Mouse (Mus musculus) heart, embryonic 11.5 days (tissue): ENCODE results near the gene Opalin. TPM values are rescaled to one million over a fixed set of nuclear protein-coding genes. Genes with fewer than 3 reads are reported as not detected.

Experiments used
- ATAC-seq: fragments of 200-750 bp; cut with Nextera tagmentation; replicated peaks from 2 replicates; pipeline ENCODE4 v1.8.0; 2017; ENCODE audit warnings: moderate library complexity; ENCODE audit not compliant: insufficient number of reproducible peaks, low FRiP score, low TSS enrichment
- H3K27ac ChIP-seq: fragments of 300-500 bp; sonication (generic); 2 replicates; pipeline ENCODE4 v1.5.1; 2014; ENCODE audit warnings: mild to moderate bottlenecking, low read depth, low read length
- H3K27me3 ChIP-seq: fragments of 300-500 bp; sonication (generic); 2 replicates; pipeline ENCODE4 v1.6.1; 2014; ENCODE audit warnings: mild to moderate bottlenecking, low read length, mixed read lengths; ENCODE audit not compliant: control insufficient read depth, insufficient read depth
- H3K36me3 ChIP-seq: fragments of 300-500 bp; sonication (generic); 2 replicates; pipeline ENCODE4 v1.6.1; 2014; ENCODE audit warnings: mild to moderate bottlenecking, low read length, moderate library complexity, mixed read lengths; ENCODE audit not compliant: control insufficient read depth, insufficient read depth
- H3K4me1 ChIP-seq: fragments of 300-500 bp; sonication (generic); 2 replicates; pipeline ENCODE4 v1.6.1; 2014; ENCODE audit warnings: low read length; ENCODE audit not compliant: control insufficient read depth, insufficient read depth
- H3K4me2 ChIP-seq: fragments of 300-500 bp; sonication (generic); 2 replicates; pipeline ENCODE4 v1.6.1; 2014; ENCODE audit warnings: mild to moderate bottlenecking, moderate library complexity
- H3K4me3 ChIP-seq: fragments of 300-500 bp; sonication (generic); 2 replicates; pipeline ENCODE4 v1.5.1; 2014; ENCODE audit warnings: low read depth, low read length
- H3K9ac ChIP-seq: fragments of 300-500 bp; sonication (generic); 2 replicates; pipeline ENCODE4 v1.6.1; 2014; ENCODE audit warnings: mild to moderate bottlenecking, low read depth, low read length, moderate library complexity
- H3K9me3 ChIP-seq: fragments of 300-500 bp; sonication (generic); replicated peaks from 2 replicates; pipeline ENCODE4 v1.6.1; 2016; ENCODE audit warnings: low read length; ENCODE audit not compliant: control insufficient read depth
- WGBS: fragments of 180-500 bp; shearing (Covaris S2); extraction: QIAGEN DNeasy Blood & Tissue Kit; methylation state at CpG from one replicate; pipeline ENCODE4 v1.1.7; 2014; ENCODE audit not compliant: insufficient replicate concordance; 5-methylcytosine and 5-hydroxymethylcytosine counted together
- polyA plus RNA-seq: library from polyadenylated mRNA; unstranded; fragments of >200 nt; fragmentation: Nextera tagmentation; extraction: Ambion mirVana; gene quantifications from 2 replicates; pipeline ENCODE4 v1.2.1, GENCODE M21; 2014

The Opalin gene
- polyA plus RNA-seq, 1 experiment from 2014 or later, result 0.21 TPM

- no peaks in the 10 kb centered on the region for H3K4me1 ChIP-seq
- ATAC-seq, result no peak
- 0 out of 2 replicates have a peak, but pooled peaks cover 3% of the 10 kb centered on the region for H3K27me3 ChIP-seq
- H3K36me3 ChIP-seq, result no peaks in the 10 kb centered on the region
- H3K9ac ChIP-seq, result no peak overlapping the region
- H3K9me3 ChIP-seq, result no peaks in the 10 kb centered on the region
- no peak overlapping the region for H3K4me2 ChIP-seq
- 84% methylated on average over 8 of the region's 8 CpGs for WGBS
- H3K27ac ChIP-seq, result no peak overlapping the region
- H3K4me3 ChIP-seq, result no peak overlapping the region
Measured at GRCm38 (mm10) chr19:41109496-41109895, 32.6 kb upstream of the Opalin start.

- Histone ChIP-seq H3K4me1 (no peaks in the 10 kb centered on the region), H3K4me3 (no peak overlapping the region), H3K4me2 (no peak overlapping the region), H3K9me3 (no peaks in the 10 kb centered on the region), H3K27me3 (0 out of 2 replicates have a peak, but pooled peaks cover 3% of the 10 kb centered on the region), H3K9ac (no peak overlapping the region), H3K36me3 (no peaks in the 10 kb centered on the region), H3K27ac (no peak overlapping the region)
- WGBS, result 87% methylated on average over 7 of the region's 7 CpGs
- no peak for ATAC-seq
Measured at GRCm38 (mm10) chr19:41108666-41109065, 31.8 kb upstream of the Opalin start.

GRCm38 (mm10) chr19:41107530-41107929, 30.6 kb upstream of the Opalin start:
- Histone ChIP-seq H3K36me3 (no peaks in the 10 kb centered on the region), H3K27ac (no peak overlapping the region), H3K4me3 (no peak overlapping the region), H3K4me2 (no peak overlapping the region), H3K9me3 (no peaks in the 10 kb centered on the region), H3K4me1 (no peaks in the 10 kb centered on the region), H3K27me3 (0 out of 2 replicates have a peak, but pooled peaks cover 3% of the 10 kb centered on the region), H3K9ac (no peak overlapping the region)
- no peak for ATAC-seq
- WGBS, result 67% methylated on average over 8 of the region's 8 CpGs

GRCm38 (mm10) chr19:41104922-41105321, 28.0 kb upstream of the Opalin start:
- H3K9ac ChIP-seq, result no peak overlapping the region
- no peak overlapping the region for H3K4me3 ChIP-seq
- H3K4me2 ChIP-seq, result no peak overlapping the region
- H3K27ac ChIP-seq, result no peak overlapping the region
- H3K9me3 ChIP-seq, result no peaks in the 10 kb centered on the region
- no peaks in the 10 kb centered on the region for H3K27me3 ChIP-seq
- WGBS, result 49% methylated on average over 8 of the region's 8 CpGs
- no peak for ATAC-seq
- no peaks in the 10 kb centered on the region for H3K4me1 ChIP-seq
- no peaks in the 10 kb centered on the region for H3K36me3 ChIP-seq

GRCm38 (mm10) chr19:41101390-41101789, 24.5 kb upstream of the Opalin start:
- Histone ChIP-seq H3K36me3 (no peaks in the 10 kb centered on the region), H3K4me3 (no peak overlapping the region)
- WGBS, result 79% methylated on average over 8 of the region's 8 CpGs

GRCm38 (mm10) chr19:41100863-41101262, 23.9 kb upstream of the Opalin start:
- H3K27ac ChIP-seq, result no peak overlapping the region
- WGBS, result 91% methylated on average over 7 of the region's 7 CpGs
- ATAC-seq, result no peak
- H3K4me3 ChIP-seq, result no peak overlapping the region
- no peak overlapping the region for H3K9ac ChIP-seq
- no peaks in the 10 kb centered on the region for H3K4me1 ChIP-seq
- no peak overlapping the region for H3K4me2 ChIP-seq
- H3K36me3 ChIP-seq, result no peaks in the 10 kb centered on the region
- H3K9me3 ChIP-seq, result no peaks in the 10 kb centered on the region
- no peaks in the 10 kb centered on the region for H3K27me3 ChIP-seq

More at GRCm38 (mm10) chr19:41101390-41101789, 24.5 kb upstream of the Opalin start:
- no peak overlapping the region for H3K4me2 ChIP-seq
- H3K4me1 ChIP-seq, result no peaks in the 10 kb centered on the region
- no peak overlapping the region for H3K27ac ChIP-seq
- H3K27me3 ChIP-seq, result no peaks in the 10 kb centered on the region
- no peaks in the 10 kb centered on the region for H3K9me3 ChIP-seq
- no peak overlapping the region for H3K9ac ChIP-seq
- ATAC-seq, result no peak

GRCm38 (mm10) chr19:41097038-41097437, 20.1 kb upstream of the Opalin start:
- ATAC-seq, result no peak
- Histone ChIP-seq H3K27me3 (no peaks in the 10 kb centered on the region), H3K27ac (no peak overlapping the region), H3K4me2 (no peak overlapping the region), H3K4me1 (no peaks in the 10 kb centered on the region), H3K9ac (no peak overlapping the region), H3K4me3 (no peak overlapping the region), H3K36me3 (no peaks in the 10 kb centered on the region), H3K9me3 (no peaks in the 10 kb centered on the region)
- 58% methylated on average over 4 of the region's 4 CpGs for WGBS

GRCm38 (mm10) chr19:41091901-41092300, 15.0 kb upstream of the Opalin start:
- Histone ChIP-seq H3K27me3 (peaks cover 6% of the 10 kb centered on the region), H3K4me2 (no peak overlapping the region), H3K36me3 (no peaks in the 10 kb centered on the region), H3K9me3 (no peaks in the 10 kb centered on the region), H3K9ac (no peak overlapping the region), H3K4me3 (no peak overlapping the region), H3K4me1 (no peaks in the 10 kb centered on the region), H3K27ac (no peak overlapping the region)
- 48% methylated on average over 2 of the region's 2 CpGs for WGBS
- no peak for ATAC-seq

- no peak for ATAC-seq
- 15% methylated on average over 5 of the region's 5 CpGs for WGBS
- Histone ChIP-seq H3K27me3 (peaks cover 6% of the 10 kb centered on the region), H3K9ac (no peak overlapping the region), H3K4me3 (no peak overlapping the region), H3K4me2 (no peak overlapping the region), H3K27ac (no peak overlapping the region), H3K9me3 (no peaks in the 10 kb centered on the region), H3K36me3 (no peaks in the 10 kb centered on the region), H3K4me1 (no peaks in the 10 kb centered on the region)
Measured at GRCm38 (mm10) chr19:41089833-41090232, 12.9 kb upstream of the Opalin start.
